Mouse (Mus musculus) erythroblast, embryonic 14.5 days (primary cell): ENCODE data around the gene Zscan21. TPM values are rescaled to one million over a fixed set of nuclear protein-coding genes. Genes with fewer than 3 reads are reported as not detected.
A peak's percentile ranks its signal among the peaks of the same experiment; 100 is the strongest.

Experiments used
- H3K27me3 ChIP-seq: 2 replicates; pipeline ENCODE4 v1.6.1; 2012; ENCODE audit warnings: inconsistent platforms; ENCODE audit not compliant: control insufficient read depth
- H3K36me3 ChIP-seq: 2 replicates; pipeline ENCODE4 v1.6.1; 2012; ENCODE audit warnings: mild to moderate bottlenecking, inconsistent platforms; ENCODE audit not compliant: control insufficient read depth
- H3K4me1 ChIP-seq: 2 replicates; pipeline ENCODE4 v1.6.1; 2012; ENCODE audit warnings: inconsistent platforms; ENCODE audit not compliant: control insufficient read depth
- H3K4me3 ChIP-seq: replicated peaks from 2 replicates; pipeline ENCODE3; 2012; ENCODE audit warnings: moderate library complexity, mild to moderate bottlenecking, inconsistent platforms
- H3K9me3 ChIP-seq: 2 replicates; pipeline ENCODE4 v1.6.1; 2012; ENCODE audit warnings: low read length, inconsistent platforms, mixed read lengths; ENCODE audit not compliant: control insufficient read depth
- GATA1 ChIP-seq: IDR thresholded peaks from 2 replicates; pipeline ENCODE4 v1.6.1; 2012; ENCODE audit warnings: low read length, inconsistent platforms, mixed read lengths
- TAL1 ChIP-seq: IDR thresholded peaks from 3 replicates; pipeline ENCODE4 v1.6.1; 2012; ENCODE audit warnings: low read length, inconsistent platforms, mixed read lengths
- polyA plus RNA-seq: library from polyadenylated mRNA; stranded (reverse); fragments of >175 nt; gene quantifications from 2 replicates; pipeline ENCODE4 v1.2.3, GENCODE M21; 2012

The Zscan21 gene
- 0.10 and 0.11 TPM in 2 replicates for polyA plus RNA-seq

- TF ChIP-seq GATA1 (no peak), TAL1 (no peak)
- Histone ChIP-seq H3K27me3 (no peaks in the 10 kb centered on the region), H3K9me3 (no peaks in the 10 kb centered on the region), H3K36me3 (peaks cover 11% of the 10 kb centered on the region), H3K4me1 (peaks cover 34% of the 10 kb centered on the region), H3K4me3 (peak within 1 kb of the TSS; percentile 92)
These were observed at the start of gene Zscan21 for GRCm38 (mm10) chr5:138116255-138117198. Gene Zscan21 (plus strand): TSS chr5:138116903.

GRCm38 (mm10) chr5:138073803-138074202 lies 42.9 kb upstream of the Zscan21 start:
- Histone ChIP-seq H3K36me3 (no peaks in the 10 kb centered on the region), H3K9me3 (0 out of 2 replicates have a peak, but pooled peaks cover 2% of the 10 kb centered on the region), H3K27me3 (no peaks in the 10 kb centered on the region), H3K4me1 (no peaks in the 10 kb centered on the region), H3K4me3 (no peak overlapping the region)
- no peak for TF ChIP-seq TAL1
- TF ChIP-seq GATA1: no peak

DNA sequence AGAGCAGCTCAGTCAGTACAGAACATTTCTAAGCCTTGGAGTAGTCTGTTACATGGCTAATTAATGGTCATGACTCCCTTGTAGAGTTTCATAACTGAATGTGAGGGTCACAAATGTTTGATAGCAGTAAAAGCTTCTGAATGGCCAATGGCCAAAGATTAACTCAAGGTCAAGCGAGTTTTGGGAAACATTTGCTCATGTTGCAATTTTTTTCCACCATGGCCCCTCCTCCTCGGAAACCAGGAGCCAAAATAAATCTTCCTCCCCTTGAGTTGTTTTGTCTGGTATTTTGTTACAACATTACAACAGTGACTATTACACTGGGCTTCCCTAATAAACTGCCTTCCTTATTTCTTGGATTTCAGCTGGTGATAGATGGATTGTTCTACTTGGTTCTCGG lies 41.0 kb upstream of the Zscan21 start:
- Histone ChIP-seq H3K36me3 (no peaks in the 10 kb centered on the region), H3K9me3 (0 out of 2 replicates have a peak, but pooled peaks cover 2% of the 10 kb centered on the region), H3K4me3 (no peak overlapping the region), H3K4me1 (no peaks in the 10 kb centered on the region), H3K27me3 (no peaks in the 10 kb centered on the region)
- TF ChIP-seq TAL1 (no peak), GATA1 (no peak)

- no peaks in the 10 kb centered on the region for H3K4me1 ChIP-seq
- no peak overlapping the region for H3K4me3 ChIP-seq
- no peaks in the 10 kb centered on the region for H3K36me3 ChIP-seq
- no peaks in the 10 kb centered on the region for H3K27me3 ChIP-seq
- TF ChIP-seq TAL1 (no peak), GATA1 (no peak)
- 0 out of 2 replicates have a peak, but pooled peaks cover 2% of the 10 kb centered on the region for H3K9me3 ChIP-seq
These were observed 40.6 kb upstream of the Zscan21 start for GRCm38 (mm10) chr5:138076148-138076547.

GRCm38 (mm10) chr5:138080456-138080855 lies 36.2 kb upstream of the Zscan21 start:
- no peaks in the 10 kb centered on the region for H3K36me3 ChIP-seq
- peaks cover 5% of the 10 kb centered on the region for H3K4me1 ChIP-seq
- TF ChIP-seq GATA1 (no peak), TAL1 (no peak)
- 0 out of 2 replicates have a peak, but pooled peaks cover 2% of the 10 kb centered on the region for H3K9me3 ChIP-seq
- no peaks in the 10 kb centered on the region for H3K27me3 ChIP-seq
- H3K4me3 ChIP-seq: no peak overlapping the region

GRCm38 (mm10) chr5:138081446-138081845 lies 35.3 kb upstream of the Zscan21 start:
- Histone ChIP-seq H3K4me3 (no peak overlapping the region), H3K4me1 (peaks cover 11% of the 10 kb centered on the region), H3K9me3 (0 out of 2 replicates have a peak, but pooled peaks cover 2% of the 10 kb centered on the region), H3K27me3 (no peaks in the 10 kb centered on the region), H3K36me3 (no peaks in the 10 kb centered on the region)
- TF ChIP-seq GATA1: no peak
- no peak for TF ChIP-seq TAL1

GRCm38 (mm10) chr5:138083318-138083900 lies 33.3 kb upstream of the Zscan21 start:
- H3K9me3 ChIP-seq: 0 out of 2 replicates have a peak, but pooled peaks cover 1% of the 10 kb centered on the region
- H3K27me3 ChIP-seq: no peaks in the 10 kb centered on the region
- peaks cover 21% of the 10 kb centered on the region for H3K4me1 ChIP-seq
- TF ChIP-seq GATA1 (no peak), TAL1 (no peak)
- H3K4me3 ChIP-seq: no peak overlapping the region
- H3K36me3 ChIP-seq: peaks cover 8% of the 10 kb centered on the region

- peaks cover 26% of the 10 kb centered on the region for H3K4me1 ChIP-seq
- no peak overlapping the region for H3K4me3 ChIP-seq
- no peak for TF ChIP-seq GATA1
These were observed 32.8 kb upstream of the Zscan21 start for GRCm38 (mm10) chr5:138083936-138084335.

GRCm38 (mm10) chr5:138084507-138084906 lies 32.2 kb upstream of the Zscan21 start:
- peaks cover 30% of the 10 kb centered on the region for H3K4me1 ChIP-seq
- peaks cover 12% of the 10 kb centered on the region for H3K36me3 ChIP-seq
- TF ChIP-seq GATA1 (no peak), TAL1 (no peak)
- no peaks in the 10 kb centered on the region for H3K9me3 ChIP-seq
- peak overlapping the region; percentile 98 for H3K4me3 ChIP-seq
- no peaks in the 10 kb centered on the region for H3K27me3 ChIP-seq

More at GRCm38 (mm10) chr5:138083936-138084335, 32.8 kb upstream of the Zscan21 start:
- H3K27me3 ChIP-seq: no peaks in the 10 kb centered on the region
- peaks cover 8% of the 10 kb centered on the region for H3K36me3 ChIP-seq
- H3K9me3 ChIP-seq: no peaks in the 10 kb centered on the region
